Mouse (Mus musculus) limb, embryonic 11.5 days (tissue): ENCODE results near the gene Mylip. TPM values are rescaled to one million over a fixed set of nuclear protein-coding genes. Genes with fewer than 3 reads are reported as not detected.
A peak's percentile ranks its signal among the peaks of the same experiment; 100 is the strongest.

Source experiments
- ATAC-seq: fragments of 200-750 bp; cut with Nextera tagmentation; 2 replicates; pipeline ENCODE4 v1.8.0; 2017; ENCODE audit warnings: low read depth; ENCODE audit not compliant: insufficient number of reproducible peaks, low FRiP score, low TSS enrichment
- DNase-seq: peaks from one replicate; pipeline ENCODE4 v3.0.0-alpha.2; 2015; ENCODE audit warnings: low spot score
- H3K27ac ChIP-seq: fragments of 300-500 bp; sonication (generic); replicated peaks from 2 replicates; pipeline ENCODE4 v1.5.1; 2014; ENCODE audit warnings: low read depth, mild to moderate bottlenecking, low read length
- H3K27me3 ChIP-seq: fragments of 300-500 bp; sonication (generic); 2 replicates; pipeline ENCODE4 v1.6.1; 2014; ENCODE audit warnings: mild to moderate bottlenecking, low read length, mixed read lengths; ENCODE audit not compliant: control insufficient read depth, insufficient read depth
- H3K36me3 ChIP-seq: fragments of 300-500 bp; sonication (generic); 2 replicates; pipeline ENCODE4 v1.6.1; 2014; ENCODE audit warnings: mild to moderate bottlenecking, low read length, moderate library complexity, mixed read lengths; ENCODE audit not compliant: control insufficient read depth, insufficient read depth
- H3K4me1 ChIP-seq: fragments of 300-500 bp; sonication (generic); 2 replicates; pipeline ENCODE4 v1.6.1; 2014; ENCODE audit warnings: low read length, mixed read lengths; ENCODE audit not compliant: control insufficient read depth, insufficient read depth
- H3K4me2 ChIP-seq: fragments of 300-500 bp; sonication (generic); 2 replicates; pipeline ENCODE4 v1.6.1; 2014; ENCODE audit warnings: low read depth, mild to moderate bottlenecking, moderate library complexity; ENCODE audit not compliant: severe bottlenecking
- H3K4me3 ChIP-seq: fragments of 300-500 bp; sonication (generic); 2 replicates; pipeline ENCODE4 v1.5.1; 2014; ENCODE audit warnings: low read depth, low read length
- H3K9ac ChIP-seq: fragments of 300-500 bp; sonication (generic); 2 replicates; pipeline ENCODE4 v1.6.1; 2014; ENCODE audit warnings: mild to moderate bottlenecking, low read length
- H3K9me3 ChIP-seq: fragments of 300-500 bp; sonication (generic); 2 replicates; pipeline ENCODE4 v1.6.1; 2016; ENCODE audit warnings: low read length; ENCODE audit not compliant: control insufficient read depth
- WGBS: fragments of 180-500 bp; shearing (Covaris S2); extraction: QIAGEN DNeasy Blood & Tissue Kit; methylation state at CpG from one replicate; pipeline ENCODE4 v1.1.7; 2014; 5-methylcytosine and 5-hydroxymethylcytosine counted together
- polyA plus RNA-seq: library from polyadenylated mRNA; unstranded; fragments of >200 nt; fragmentation: Nextera tagmentation; extraction: Ambion mirVana; gene quantifications from 2 replicates; pipeline ENCODE4 v1.2.1, GENCODE M21; 2014

The Mylip gene
- polyA plus RNA-seq, 1 experiment from 2014 or later, result 11.4 TPM

- WGBS, result 60% methylated on average over 11 of the region's 11 CpGs
- H3K9me3 ChIP-seq, result no peaks in the 10 kb centered on the region
- DNase-seq, result no peak
- no peaks in the 10 kb centered on the region for H3K36me3 ChIP-seq
- H3K27ac ChIP-seq, result no peak overlapping the region
- no peak overlapping the region for H3K4me3 ChIP-seq
- no peak overlapping the region for H3K4me2 ChIP-seq
- no peaks in the 10 kb centered on the region for H3K27me3 ChIP-seq
- H3K9ac ChIP-seq, result no peak overlapping the region
- H3K4me1 ChIP-seq, result no peaks in the 10 kb centered on the region
- no peak for ATAC-seq
Observed at GRCm38 (mm10) chr13:45429239-45429638, 39.7 kb downstream of the Mylip start.

GRCm38 (mm10) chr13:45437134-45437533 is 47.6 kb downstream of the Mylip start:
- Histone ChIP-seq H3K4me2 (no peak overlapping the region), H3K36me3 (no peaks in the 10 kb centered on the region), H3K4me1 (peaks cover 9% of the 10 kb centered on the region; the same call in 1 of the 2 replicates), H3K4me3 (no peak overlapping the region), H3K9me3 (no peaks in the 10 kb centered on the region), H3K27ac (no peak overlapping the region), H3K27me3 (no peaks in the 10 kb centered on the region), H3K9ac (no peak overlapping the region)
- DNase-seq (no peak), ATAC-seq (no peak)
- WGBS, result 91% methylated on average over 9 of the region's 9 CpGs

- Histone ChIP-seq H3K9ac (no peak overlapping the region), H3K4me2 (no peak overlapping the region), H3K9me3 (no peaks in the 10 kb centered on the region), H3K4me3 (no peak overlapping the region), H3K36me3 (no peaks in the 10 kb centered on the region), H3K27ac (no peak overlapping the region), H3K4me1 (peaks cover 16% of the 10 kb centered on the region), H3K27me3 (no peaks in the 10 kb centered on the region)
- 70% methylated on average over 6 of the region's 6 CpGs for WGBS
- DNase-seq, result no peak
- no peak for ATAC-seq
Observed at GRCm38 (mm10) chr13:45438853-45439252, 49.3 kb downstream of the Mylip start.

GRCm38 (mm10) chr13:45440226-45440625 is 50.7 kb downstream of the Mylip start:
- Histone ChIP-seq H3K27me3 (no peaks in the 10 kb centered on the region), H3K9ac (no peak overlapping the region), H3K4me1 (peaks cover 16% of the 10 kb centered on the region), H3K4me3 (no peak overlapping the region), H3K27ac (no peak overlapping the region), H3K36me3 (no peaks in the 10 kb centered on the region), H3K9me3 (no peaks in the 10 kb centered on the region), H3K4me2 (no peak overlapping the region)
- 0 out of 2 replicates have a peak, but pooled peaks have one; percentile 15 for ATAC-seq
- 58% methylated on average over 5 of the region's 5 CpGs for WGBS
- no peak for DNase-seq

GRCm38 (mm10) chr13:45442451-45442850 is 52.9 kb downstream of the Mylip start:
- WGBS, result 32% methylated on average over 4 of the region's 4 CpGs
- Histone ChIP-seq H3K9ac (no peak overlapping the region), H3K27ac (no peak overlapping the region), H3K4me2 (no peak overlapping the region), H3K4me1 (peaks cover 20% of the 10 kb centered on the region), H3K4me3 (no peak overlapping the region), H3K27me3 (no peaks in the 10 kb centered on the region), H3K36me3 (no peaks in the 10 kb centered on the region), H3K9me3 (no peaks in the 10 kb centered on the region)
- ATAC-seq, result no peak
- DNase-seq, result peak; percentile 38

GRCm38 (mm10) chr13:45442918-45443535 is 53.5 kb downstream of the Mylip start:
- Histone ChIP-seq H3K9ac (no peak overlapping the region), H3K27me3 (no peaks in the 10 kb centered on the region), H3K36me3 (no peaks in the 10 kb centered on the region), H3K4me1 (peaks cover 20% of the 10 kb centered on the region), H3K4me3 (no peak overlapping the region), H3K27ac (peak overlapping the region; percentile 16; the same call in 1 of the 2 replicates), H3K9me3 (no peaks in the 10 kb centered on the region), H3K4me2 (no peak overlapping the region)
- DNase-seq (no peak), ATAC-seq (no peak)
- WGBS, result 55% methylated on average over 8 of the region's 8 CpGs

- no peaks in the 10 kb centered on the region for H3K36me3 ChIP-seq
- no peak for ATAC-seq
- H3K4me1 ChIP-seq, result peaks cover 16% of the 10 kb centered on the region
- no peak for DNase-seq
- no peak overlapping the region for H3K27ac ChIP-seq
- 77% methylated on average over 8 of the region's 8 CpGs for WGBS
- no peaks in the 10 kb centered on the region for H3K27me3 ChIP-seq
- H3K4me3 ChIP-seq, result no peak overlapping the region
- no peak overlapping the region for H3K9ac ChIP-seq
- no peak overlapping the region for H3K4me2 ChIP-seq
- no peaks in the 10 kb centered on the region for H3K9me3 ChIP-seq
Observed at GRCm38 (mm10) chr13:45444220-45444619, 54.7 kb downstream of the Mylip start.

GRCm38 (mm10) chr13:45444652-45445051 is 55.1 kb downstream of the Mylip start:
- Histone ChIP-seq H3K9me3 (no peaks in the 10 kb centered on the region), H3K36me3 (no peaks in the 10 kb centered on the region), H3K4me3 (no peak overlapping the region), H3K4me1 (peaks cover 16% of the 10 kb centered on the region), H3K4me2 (no peak overlapping the region), H3K9ac (no peak overlapping the region), H3K27me3 (no peaks in the 10 kb centered on the region), H3K27ac (no peak overlapping the region)
- DNase-seq (no peak), ATAC-seq (no peak)
- WGBS, result 81% methylated on average over 9 of the region's 9 CpGs

- H3K9me3 ChIP-seq, result no peaks in the 10 kb centered on the region
- WGBS, result 35% methylated on average over 1 of the region's 1 CpGs
- H3K4me3 ChIP-seq, result no peak overlapping the region
- peaks cover 11% of the 10 kb centered on the region for H3K4me1 ChIP-seq
- no peaks in the 10 kb centered on the region for H3K27me3 ChIP-seq
- H3K36me3 ChIP-seq, result no peaks in the 10 kb centered on the region
- DNase-seq, result peak; percentile 74
- H3K9ac ChIP-seq, result no peak overlapping the region
- no peak overlapping the region for H3K4me2 ChIP-seq
- H3K27ac ChIP-seq, result no peak overlapping the region
- no peak for ATAC-seq
Observed at GRCm38 (mm10) chr13:45446636-45447035, 57.1 kb downstream of the Mylip start.
